Mouse (Mus musculus) kidney, adult 2 months (tissue): ENCODE measurements at regions not wholly inside any gene's neighbourhood (a gene's known extent, or its start where the extent isn't known, plus 50 kb on each side); places are given as distances from the start of the nearest gene placed in this dataset.

Experiments used
- CTCF ChIP-seq: fragments of 200-500 bp; conservative IDR thresholded peaks from 2 replicates; pipeline ENCODE4 v1.5.1; 2011; ENCODE audit warnings: low read depth, mild to moderate bottlenecking, control low read depth, low read length, moderate library complexity, mixed read lengths; ENCODE audit not compliant: insufficient read depth, insufficient read length
- POLR2A ChIP-seq: fragments of 200-500 bp; IDR thresholded peaks from one replicate; pipeline ENCODE4 v1.6.1; 2011; ENCODE audit warnings: low read depth, low read length, control low read depth

- TF ChIP-seq CTCF (no peak), POLR2A (no peak)
These were observed 143.5 kb upstream of the Cblb start for GRCm38 (mm10) chr16:51887496-51887895.
